Mouse (Mus musculus): ENCODE data around the gene Add2. TPM values are rescaled to one million over a fixed set of nuclear protein-coding genes. Genes with fewer than 3 reads are reported as not detected.

Gene Add2
- polyA plus RNA-seq, 1 experiment from 2014 or later = 2.6 TPM

DNA sequence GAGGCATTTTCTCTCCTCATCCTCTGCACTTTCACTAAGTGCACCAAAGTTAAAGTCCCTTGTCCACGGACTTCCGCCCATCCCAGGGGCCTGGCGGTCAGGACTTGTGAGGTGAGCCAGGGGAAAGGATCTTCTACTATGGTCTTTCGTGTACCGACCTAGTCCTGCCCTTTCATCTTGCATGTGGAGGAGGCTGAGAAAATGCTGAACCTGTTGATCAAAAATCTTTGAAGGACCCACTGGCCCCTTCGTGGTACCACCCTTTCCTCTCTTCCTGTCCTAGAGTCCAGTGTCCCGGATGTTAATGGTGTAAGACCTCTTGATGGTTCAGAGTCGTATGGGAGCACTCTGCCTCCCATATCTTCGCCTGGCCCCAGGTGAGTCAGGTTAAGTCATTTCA lies 12.6 kb upstream of the Add2 start, which contains the start of gene Figla:
Gene Figla, plus strand, starts transcription at position 301 of the 400 bp plus-strand sequence.
- Histone ChIP-seq H3K9me3 (ENCODE audit: control insufficient read depth, low read length) (no peaks in the 10 kb centered on the region), H3K27ac (ENCODE audit: low read depth, low read length) (0 out of 2 replicates have a peak within 1 kb of the TSS, but pooled peaks have one; percentile 7)
- 86% methylated on average over 9 of the region's 9 CpGs for WGBS

DNA sequence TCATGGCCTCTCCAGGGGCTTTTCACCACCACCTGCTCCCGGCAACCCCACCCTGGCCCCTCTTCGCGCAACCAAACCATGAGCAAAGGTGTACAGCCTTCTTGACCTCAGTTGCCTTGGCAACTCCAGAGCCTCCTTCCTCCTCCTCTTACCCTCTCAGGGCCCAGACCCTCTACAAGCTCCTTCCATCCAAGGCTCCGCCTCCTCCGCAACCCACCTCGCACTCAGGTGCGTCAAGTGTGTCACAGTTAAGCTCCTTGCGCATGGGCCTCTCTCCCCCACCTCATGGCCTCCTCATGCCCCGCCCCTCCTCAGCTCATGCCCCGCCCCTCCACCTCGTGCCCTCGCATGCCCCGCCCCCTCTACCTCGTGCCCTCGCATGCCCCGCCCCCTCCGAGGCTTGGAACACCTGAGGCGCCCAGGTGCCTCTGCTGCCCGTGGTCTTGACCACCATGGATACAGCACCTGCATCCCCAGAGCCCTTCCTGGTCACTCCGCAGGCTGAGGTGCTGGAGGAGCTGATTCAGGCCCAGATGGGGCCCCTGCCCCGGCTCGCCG lies 11.6 kb upstream of the Add2 start:
- Histone ChIP-seq H3K4me1 (ENCODE audit: control insufficient read depth, insufficient read depth, low read length) (no peaks in the 10 kb centered on the region), H3K27ac (ENCODE audit: low read depth, low read length) (no peak overlapping the region), H3K4me2 (replicated peaks; ENCODE audit: low read depth, low read length) (no peak overlapping the region), H3K4me3 (ENCODE audit: low read length) (no peak overlapping the region), H3K9me3 (ENCODE audit: control insufficient read depth, low read length) (no peaks in the 10 kb centered on the region), H3K9ac (ENCODE audit: low read depth, low read length) (no peak overlapping the region), H3K36me3 (ENCODE audit: control insufficient read depth, insufficient read depth, low read length) (no peaks in the 10 kb centered on the region), H3K27me3 (ENCODE audit: control insufficient read depth, insufficient read depth, low read length) (no peaks in the 10 kb centered on the region)
- ATAC-seq (ENCODE audit: low FRiP score, low TSS enrichment) = peak; percentile 28; the same call in 1 of the 2 replicates
- 85% methylated on average over 23 of the region's 23 CpGs for WGBS

More for the DNA sequence above, 12.6 kb upstream of the Add2 start, which contains the start of gene Figla:
- no peaks in the 10 kb centered on the region for H3K27me3 ChIP-seq (ENCODE audit: control insufficient read depth, insufficient read depth, low read length)
- no peak for ATAC-seq (ENCODE audit: low FRiP score, low TSS enrichment)
- no peak within 1 kb of the TSS for H3K9ac ChIP-seq (ENCODE audit: low read depth, low read length)
- H3K4me3 ChIP-seq (ENCODE audit: low read length) = no peak within 1 kb of the TSS
- H3K4me2 ChIP-seq (replicated peaks; ENCODE audit: low read depth, low read length) = no peak within 1 kb of the TSS
- no peaks in the 10 kb centered on the region for H3K36me3 ChIP-seq (ENCODE audit: control insufficient read depth, insufficient read depth, low read length)
- no peaks in the 10 kb centered on the region for H3K4me1 ChIP-seq (ENCODE audit: control insufficient read depth, insufficient read depth, low read length)

DNA sequence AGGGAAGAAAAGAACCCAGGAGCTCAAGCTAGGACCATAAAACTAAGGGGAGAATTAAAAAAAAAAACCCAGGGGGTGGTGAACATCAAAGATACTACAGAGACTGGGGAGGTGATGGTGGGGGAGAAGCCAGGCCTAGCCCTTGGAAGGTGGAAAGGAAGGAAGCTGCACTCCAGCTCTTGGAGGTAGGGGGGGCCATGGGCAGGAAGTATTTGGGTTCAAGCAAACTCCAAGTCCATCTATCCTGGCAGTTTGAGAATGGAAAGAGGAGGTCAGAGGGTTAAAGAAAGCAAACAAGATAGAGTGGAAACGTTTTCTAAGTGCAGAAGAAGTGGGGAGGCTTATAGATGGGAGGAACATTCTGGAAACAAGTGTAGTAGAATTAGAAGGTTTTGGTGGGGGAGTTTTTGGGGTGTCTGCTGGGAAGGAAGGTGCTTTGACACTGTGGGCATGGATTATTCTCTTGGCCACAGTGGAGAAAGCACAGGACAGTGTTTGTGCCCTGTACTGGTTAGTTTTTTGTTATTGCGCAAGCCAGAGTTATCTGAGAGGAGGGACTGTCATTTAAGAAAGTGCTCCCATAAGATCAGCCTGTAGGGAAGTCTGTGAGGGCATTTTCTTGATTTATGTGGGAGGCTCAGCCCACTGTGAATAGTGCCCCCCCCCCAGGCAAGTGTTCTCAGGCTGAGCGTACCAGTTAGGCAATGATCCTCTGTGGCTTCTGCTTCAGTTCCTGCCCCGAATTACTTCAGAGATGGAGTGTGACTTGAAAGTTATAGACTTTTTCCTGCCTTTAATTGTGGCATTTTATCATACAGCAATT lies 8.9 kb upstream of the Add2 start:
- Histone ChIP-seq H3K4me2 (replicated peaks; ENCODE audit: low read depth, low read length) (no peak overlapping the region), H3K27ac (ENCODE audit: low read depth, low read length) (no peak overlapping the region), H3K9ac (ENCODE audit: low read depth, low read length) (no peak overlapping the region), H3K4me1 (ENCODE audit: control insufficient read depth, insufficient read depth, low read length) (no peaks in the 10 kb centered on the region), H3K4me3 (ENCODE audit: low read length) (no peak overlapping the region), H3K9me3 (ENCODE audit: control insufficient read depth, low read length) (no peaks in the 10 kb centered on the region), H3K27me3 (ENCODE audit: control insufficient read depth, insufficient read depth, low read length) (no peaks in the 10 kb centered on the region), H3K36me3 (ENCODE audit: control insufficient read depth, insufficient read depth, low read length) (no peaks in the 10 kb centered on the region)
- 0 out of 2 replicates have a peak, but pooled peaks have one; percentile 35 for ATAC-seq (ENCODE audit: low FRiP score, low TSS enrichment)
- WGBS = 25% methylated on average over 4 of the region's 4 CpGs

DNA sequence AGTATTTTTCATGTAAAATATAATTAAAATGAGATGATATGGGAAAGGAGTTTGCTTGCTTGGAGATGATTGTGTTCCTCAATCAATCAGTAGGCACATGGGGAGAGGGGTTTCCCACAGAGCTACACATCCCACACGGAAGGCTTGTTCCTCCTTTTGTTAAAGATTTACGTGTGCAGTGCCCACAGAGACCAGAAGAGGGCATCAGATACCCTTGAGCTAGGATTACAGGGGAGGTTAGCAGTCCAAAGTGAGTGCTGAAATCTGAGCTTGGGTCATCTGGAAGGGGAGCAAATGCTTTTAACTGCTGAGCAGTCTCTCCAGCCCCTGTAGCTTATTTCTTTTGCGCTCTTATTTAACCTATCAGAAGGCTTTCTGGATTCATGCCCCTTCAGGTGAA lies 7.5 kb upstream of the Add2 start:
- Histone ChIP-seq H3K9ac (ENCODE audit: low read depth, low read length) (no peak overlapping the region), H3K4me1 (ENCODE audit: control insufficient read depth, insufficient read depth, low read length) (no peaks in the 10 kb centered on the region), H3K4me3 (ENCODE audit: low read length) (no peak overlapping the region), H3K4me2 (replicated peaks; ENCODE audit: low read depth, low read length) (no peak overlapping the region), H3K27ac (ENCODE audit: low read depth, low read length) (no peak overlapping the region), H3K36me3 (ENCODE audit: control insufficient read depth, insufficient read depth, low read length) (no peaks in the 10 kb centered on the region), H3K9me3 (ENCODE audit: control insufficient read depth, low read length) (no peaks in the 10 kb centered on the region), H3K27me3 (ENCODE audit: control insufficient read depth, insufficient read depth, low read length) (no peaks in the 10 kb centered on the region)
- ATAC-seq (ENCODE audit: low FRiP score, low TSS enrichment) = no peak
- 28% methylated on average over 3 of the region's 3 CpGs for WGBS

DNA sequence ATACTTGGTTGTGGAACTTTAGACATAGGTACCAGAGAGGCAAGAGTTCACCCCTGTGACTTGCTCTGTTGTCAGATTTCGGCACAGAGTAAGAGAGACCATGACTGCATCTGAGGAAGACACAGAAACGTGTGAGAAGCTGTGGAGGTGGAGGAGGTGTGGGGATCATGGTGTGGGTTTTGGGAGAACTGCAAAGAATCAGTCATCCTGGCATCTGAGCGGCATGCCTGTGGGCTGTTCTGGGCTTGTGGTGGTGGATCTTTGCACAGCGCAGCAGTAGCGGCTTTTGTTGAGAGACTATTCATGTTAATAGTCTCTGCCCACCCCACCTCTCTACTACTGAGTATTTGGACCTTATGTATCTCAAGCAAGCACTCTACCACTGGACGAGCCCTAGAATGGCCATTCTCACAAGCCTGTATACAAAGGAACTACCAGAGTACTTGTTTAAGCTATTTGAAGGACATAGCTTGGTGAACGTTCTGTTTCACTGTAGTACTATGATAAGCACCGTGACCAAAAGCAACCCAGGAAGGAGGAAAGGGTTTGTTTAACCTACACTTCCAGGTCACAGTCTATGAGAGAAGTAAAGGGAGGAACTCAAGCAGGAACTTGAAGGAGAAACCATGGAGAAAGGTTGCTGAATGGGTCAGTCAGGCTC lies 1.7 kb upstream of the Add2 start:
- no peak overlapping the region for H3K4me3 ChIP-seq (ENCODE audit: low read length)
- H3K9ac ChIP-seq (ENCODE audit: low read depth, low read length) = no peak overlapping the region
- WGBS = 85% methylated on average over 8 of the region's 8 CpGs
- no peak overlapping the region for H3K4me2 ChIP-seq (replicated peaks; ENCODE audit: low read depth, low read length)
- no peaks in the 10 kb centered on the region for H3K36me3 ChIP-seq (ENCODE audit: control insufficient read depth, insufficient read depth, low read length)
- H3K27me3 ChIP-seq (ENCODE audit: control insufficient read depth, insufficient read depth, low read length) = peaks cover 10% of the 10 kb centered on the region
- H3K4me1 ChIP-seq (ENCODE audit: control insufficient read depth, insufficient read depth, low read length) = no peaks in the 10 kb centered on the region
- no peak for ATAC-seq (ENCODE audit: low FRiP score, low TSS enrichment)
- H3K27ac ChIP-seq (ENCODE audit: low read depth, low read length) = no peak overlapping the region
- no peaks in the 10 kb centered on the region for H3K9me3 ChIP-seq (ENCODE audit: control insufficient read depth, low read length)

DNA sequence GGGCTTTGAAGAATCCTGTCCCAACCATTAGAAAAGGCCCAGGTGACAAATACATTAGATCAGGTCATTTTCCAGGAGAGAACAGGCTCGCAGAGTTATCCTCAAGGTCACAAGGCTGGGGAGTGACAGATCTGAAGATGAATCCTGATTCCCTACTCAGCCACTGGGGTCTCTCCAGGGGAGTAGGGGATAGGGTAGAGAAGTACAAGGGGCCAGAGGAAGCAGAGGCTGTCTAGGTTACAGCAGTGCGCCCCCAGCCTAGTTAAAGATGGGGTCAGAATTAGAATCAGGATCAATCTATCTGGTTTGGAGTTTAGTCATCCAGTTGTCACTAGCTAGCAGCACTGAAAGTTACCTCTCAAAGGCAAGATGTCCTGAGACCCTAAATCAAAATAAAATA lies 331 bp upstream of the Add2 start:
- no peaks in the 10 kb centered on the region for H3K36me3 ChIP-seq (ENCODE audit: control insufficient read depth, insufficient read depth, low read length)
- 58% methylated on average over 2 of the region's 2 CpGs for WGBS
- H3K27me3 ChIP-seq (ENCODE audit: control insufficient read depth, insufficient read depth, low read length) = peaks cover 10% of the 10 kb centered on the region
- no peak for ATAC-seq (ENCODE audit: low FRiP score, low TSS enrichment)
- no peak overlapping the region for H3K27ac ChIP-seq (ENCODE audit: low read depth, low read length)
- no peaks in the 10 kb centered on the region for H3K4me1 ChIP-seq (ENCODE audit: control insufficient read depth, insufficient read depth, low read length)
- H3K9ac ChIP-seq (ENCODE audit: low read depth, low read length) = peak overlapping the region; percentile 66; the same call in 1 of the 2 replicates
- no peaks in the 10 kb centered on the region for H3K9me3 ChIP-seq (ENCODE audit: control insufficient read depth, low read length)
- peak overlapping the region; percentile 55 for H3K4me3 ChIP-seq (ENCODE audit: low read length)
- H3K4me2 ChIP-seq (replicated peaks; ENCODE audit: low read depth, low read length) = peak overlapping the region; percentile 95

DNA sequence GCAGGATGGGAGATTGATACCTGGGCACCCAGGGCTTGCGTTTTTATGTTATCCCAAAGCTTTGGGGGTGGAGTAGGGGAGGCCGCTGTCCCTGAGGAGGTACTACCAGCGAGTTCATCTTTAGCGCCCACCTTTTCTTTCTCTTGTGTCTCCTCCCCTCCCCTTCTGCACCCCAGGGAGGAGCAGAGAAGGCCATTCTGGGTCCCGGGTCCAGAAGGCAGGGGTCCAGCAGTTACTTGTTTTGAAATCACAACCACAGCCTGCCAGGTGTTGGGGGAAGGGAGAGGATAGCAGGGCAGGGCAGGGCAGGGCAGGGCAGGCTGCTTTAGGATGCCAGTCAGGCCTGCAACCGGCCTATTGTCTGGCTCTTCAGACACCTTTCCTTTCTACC lies 837 bp downstream of the Add2 start:
- Histone ChIP-seq H3K27ac (ENCODE audit: low read depth, low read length) (no peak overlapping the region), H3K4me2 (replicated peaks; ENCODE audit: low read depth, low read length) (peak overlapping the region; percentile 95), H3K36me3 (ENCODE audit: control insufficient read depth, insufficient read depth, low read length) (no peaks in the 10 kb centered on the region), H3K27me3 (ENCODE audit: control insufficient read depth, insufficient read depth, low read length) (peaks cover 10% of the 10 kb centered on the region), H3K4me3 (ENCODE audit: low read length) (peak overlapping the region; percentile 55), H3K9me3 (ENCODE audit: control insufficient read depth, low read length) (no peaks in the 10 kb centered on the region), H3K9ac (ENCODE audit: low read depth, low read length) (peak overlapping the region; percentile 66; the same call in 1 of the 2 replicates), H3K4me1 (ENCODE audit: control insufficient read depth, insufficient read depth, low read length) (no peaks in the 10 kb centered on the region)
- 0 out of 2 replicates have a peak, but pooled peaks have one; percentile 33 for ATAC-seq (ENCODE audit: low FRiP score, low TSS enrichment)
- 7% methylated on average over 6 of the region's 6 CpGs for WGBS

DNA sequence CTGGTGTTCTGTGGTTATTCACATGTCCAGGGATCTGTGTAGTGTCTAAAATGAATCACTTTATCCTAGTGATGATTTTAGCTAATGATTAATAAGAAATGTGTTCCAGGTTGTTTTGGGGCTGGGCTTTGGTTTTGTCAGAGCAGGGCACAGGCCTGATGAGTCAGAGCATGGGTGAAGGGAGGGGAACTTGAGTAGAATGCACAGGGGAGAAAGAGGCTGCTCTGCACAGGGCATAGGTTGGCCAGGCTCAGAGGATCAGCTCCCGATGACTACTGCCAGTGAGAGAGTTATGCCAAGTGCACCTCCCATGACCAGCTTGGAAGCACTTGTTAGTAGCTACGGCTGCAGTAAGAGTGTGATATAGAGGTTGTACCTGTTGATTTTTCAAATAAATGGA lies 3.0 kb downstream of the Add2 start:
- no peak overlapping the region for H3K27ac ChIP-seq (ENCODE audit: low read depth, low read length)
- ATAC-seq (ENCODE audit: low FRiP score, low TSS enrichment) = no peak
- H3K36me3 ChIP-seq (ENCODE audit: control insufficient read depth, insufficient read depth, low read length) = no peaks in the 10 kb centered on the region
- no peaks in the 10 kb centered on the region for H3K9me3 ChIP-seq (ENCODE audit: control insufficient read depth, low read length)
- no peak overlapping the region for H3K9ac ChIP-seq (ENCODE audit: low read depth, low read length)
- no peak overlapping the region for H3K4me3 ChIP-seq (ENCODE audit: low read length)
- H3K27me3 ChIP-seq (ENCODE audit: control insufficient read depth, insufficient read depth, low read length) = peaks cover 10% of the 10 kb centered on the region
- H3K4me1 ChIP-seq (ENCODE audit: control insufficient read depth, insufficient read depth, low read length) = no peaks in the 10 kb centered on the region
- H3K4me2 ChIP-seq (replicated peaks; ENCODE audit: low read depth, low read length) = no peak overlapping the region
- 82% methylated on average over 2 of the region's 2 CpGs for WGBS

DNA sequence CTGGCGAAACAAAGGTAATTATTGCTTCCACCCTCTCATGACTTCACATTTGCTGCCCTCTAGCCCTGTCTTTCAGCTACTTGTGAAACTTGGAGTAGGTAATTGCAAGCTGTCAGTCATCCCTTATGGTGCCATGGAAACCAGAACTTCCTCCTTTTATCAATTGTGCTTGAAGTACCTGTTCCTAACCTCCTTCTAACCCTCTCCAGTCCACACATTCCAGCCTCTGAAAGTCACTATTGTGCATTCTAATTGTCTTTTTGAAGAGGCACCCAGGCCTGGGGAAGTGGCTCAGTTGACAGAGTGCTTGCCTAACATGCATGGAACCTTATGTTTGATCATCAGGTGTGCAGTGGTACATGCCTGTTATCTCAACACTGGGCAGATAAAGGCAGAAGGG lies 5.2 kb downstream of the Add2 start:
- Histone ChIP-seq H3K36me3 (ENCODE audit: control insufficient read depth, insufficient read depth, low read length) (no peaks in the 10 kb centered on the region), H3K27ac (ENCODE audit: low read depth, low read length) (no peak overlapping the region), H3K4me1 (ENCODE audit: control insufficient read depth, insufficient read depth, low read length) (no peaks in the 10 kb centered on the region), H3K4me2 (replicated peaks; ENCODE audit: low read depth, low read length) (no peak overlapping the region), H3K4me3 (ENCODE audit: low read length) (no peak overlapping the region), H3K9ac (ENCODE audit: low read depth, low read length) (no peak overlapping the region), H3K27me3 (ENCODE audit: control insufficient read depth, insufficient read depth, low read length) (peaks cover 9% of the 10 kb centered on the region), H3K9me3 (ENCODE audit: control insufficient read depth, low read length) (no peaks in the 10 kb centered on the region)
- ATAC-seq (ENCODE audit: low FRiP score, low TSS enrichment) = no peak
- 79% methylated on average over 1 of the region's 1 CpGs for WGBS

All from kidney, embryonic 14.5 days (tissue).